Mouse (Mus musculus) thymus, postnatal 10 days (tissue): ENCODE data around the gene 1700084M14Rik.
"Not testable (repeated sequence)": the region's sequence is repeated elsewhere in the genome, so short reads cannot be mapped to it uniquely, and the experiment has no call there.

Experiments used
- DNase-seq, 2 experiments: peaks; one replicate each; pipeline ENCODE4 v3.0.0; 2021; ENCODE audit warnings: low spot score in 2 of 2

The 1700084M14Rik gene

DNA sequence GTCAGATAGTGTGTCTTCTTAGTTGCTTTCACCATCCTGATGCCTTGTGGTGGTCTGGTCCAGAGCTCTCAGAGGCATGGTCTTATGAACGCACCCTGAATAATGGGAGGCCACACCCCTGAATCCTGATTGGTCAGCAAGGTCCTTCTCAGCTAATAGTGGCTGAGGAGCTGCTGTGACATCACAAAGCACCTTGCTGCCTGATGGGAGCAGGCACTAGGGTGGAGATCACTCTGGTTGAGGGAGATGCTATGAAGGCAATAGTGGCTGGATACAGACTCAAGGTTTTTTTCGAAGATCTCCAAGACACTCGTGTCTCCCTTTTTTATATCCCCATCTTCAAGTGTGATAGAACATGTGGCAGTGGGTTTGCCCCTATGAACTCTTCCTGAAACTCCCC lies at the start of gene 1700084M14Rik:
TSS of gene 1700084M14Rik (minus strand) at position 101 of the 400 bp plus-strand sequence.
- not testable (repeated sequence) for DNase-seq
